In the genomic region with DNA sequence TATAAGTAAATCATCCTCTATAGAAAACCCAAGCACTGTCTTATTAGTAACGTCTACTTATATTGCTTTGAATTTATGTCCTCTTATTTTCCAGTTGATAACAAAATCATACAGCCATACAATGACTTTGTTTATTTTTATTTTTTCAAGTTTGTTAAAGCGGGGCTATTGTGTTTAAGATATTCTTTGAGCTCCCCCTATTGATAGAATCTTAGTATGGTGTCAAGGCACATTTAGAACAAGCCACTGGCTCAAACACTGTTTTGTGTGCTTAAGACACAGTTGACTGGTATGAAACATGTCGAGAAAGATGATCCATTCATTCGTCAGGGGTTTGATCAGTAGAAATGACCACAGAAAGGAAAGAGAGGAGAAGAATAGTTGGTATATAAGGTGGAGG, we compare ENCODE assay signal across 14 mouse cellular contexts. TPM values are rescaled to one million over a fixed set of nuclear protein-coding genes. Genes with fewer than 3 reads are reported as not detected.
A peak's percentile ranks its signal among the peaks of the same experiment; 100 is the strongest.
DNase-seq lines count a peak whose midpoint lies in the region; ATAC-seq and TF ChIP-seq lines count a peak whose summit lies in the region.
"Had no signal": no experiment of that assay in that cellular context is flagged by ENCODE, and none has a peak within 500 bp of the region (broad histone marks: within the 10 kb centered on the region; RNA-seq: fewer than 3 reads in every experiment).

No protein-coding gene starts in this region.

- peak; percentile 61 for TF ChIP-seq CTCF in left cerebral cortex, adult 2 months (IDR thresholded peaks at IDR 0.05)

- no peak overlapping the region for H3K27ac ChIP-seq in left cerebral cortex, adult 2 months
- H3K27ac ChIP-seq: hindbrain, embryonic 13.5 days; liver, embryonic 12.5 days; midbrain, embryonic 12.5 days had no signal

- intact Hi-C loops in left cerebral cortex, adult 2 months (cut with DNase I) = loop anchor here (2.0 to 5.0 kb wide), 2 partner anchors 81 to 444 kb away; no protein-coding TSS in a partner anchor

- H3K4me3 ChIP-seq in left cerebral cortex, adult 2 months = no peak overlapping the region
- H3K4me3 ChIP-seq: hindbrain, embryonic 13.5 days; liver, embryonic 12.5 days; midbrain, embryonic 12.5 days had no signal

- DNase-seq in embryo, embryonic 11 days = peak; percentile 22
- no peak for DNase-seq in embryo, embryonic 10 days (ENCODE audit: low spot score)
- DNase-seq in left cerebral cortex, adult 2 months (ENCODE audit: extremely low spot score in 1 of 2, low spot score in 2 of 2) = no peak
- DNase-seq in left cerebral cortex, adult 9 months (ENCODE audit: low spot score in 2 of 2) = no peak
- DNase-seq in heart, adult 11 months = no peak
- no peak for DNase-seq in gastrocnemius, postnatal 4 days (ENCODE audit: low spot score in 2 of 2)
- DNase-seq: B cell, adult 2 months; cerebellum, adult 11 months; gastrocnemius, postnatal 36 days had no signal

- peak; percentile 32 for ATAC-seq in CD4-positive, CD25-positive, alpha-beta regulatory T cell, adult 4 months
- peak; percentile 64 for ATAC-seq in inflammation-experienced regulatory T-cells, adult 6 months
- ATAC-seq: liver, embryonic 12.5 days had no signal

RNA-seq across cellular contexts. Expression of a gene that starts 33.0 kb away (rescaled TPM):
- total RNA-seq in left cerebral cortex, adult 2 months (2021) = 10 to 100 TPM; 18.0 to 18.3 TPM
- 1,000 to 10,000 TPM in 1 of 2 experiments, 100 to 1,000 TPM in 1; 971 to 1,303 TPM for polyA plus RNA-seq in CD4-positive, CD25-positive, alpha-beta regulatory T cell, adult 4 months (2017; shearing (Covaris generic))
- polyA plus RNA-seq in inflammation-experienced regulatory T-cells, adult 6 months (2017; shearing (Covaris generic)) = 1,000 to 10,000 TPM in 2 of 3 experiments, 100 to 1,000 TPM in 1; 639 to 1,069 (median 1,003) TPM
- 10 to 100 TPM; 13.9 to 16.3 TPM for total RNA-seq in gastrocnemius, postnatal 4 days (2021)
